Mouse (Mus musculus): ENCODE results near the gene Gpatch2.
A peak's percentile ranks its signal among the peaks of the same experiment; 100 is the strongest.

The Gpatch2 gene

GRCm38 (mm10) chr1:187250741-187251262, 35.5 kb downstream of the Gpatch2 start:
- no peak for DNase-seq

- DNase-seq, result no peak
Observed at GRCm38 (mm10) chr1:187258756-187259155, 43.4 kb downstream of the Gpatch2 start.

- no peak for DNase-seq
Observed at GRCm38 (mm10) chr1:187267601-187268000, 52.3 kb downstream of the Gpatch2 start.

GRCm38 (mm10) chr1:187270318-187271247, 55.3 kb downstream of the Gpatch2 start:
- DNase-seq, result peak; percentile 68

GRCm38 (mm10) chr1:187277324-187277723, 62.0 kb downstream of the Gpatch2 start:
- DNase-seq, result no peak

- no peak for DNase-seq
Observed at GRCm38 (mm10) chr1:187278472-187278871, 63.2 kb downstream of the Gpatch2 start.

GRCm38 (mm10) chr1:187279776-187280175, 64.5 kb downstream of the Gpatch2 start:
- no peak for DNase-seq

- DNase-seq, result no peak
Observed at GRCm38 (mm10) chr1:187282321-187282720, 67.0 kb downstream of the Gpatch2 start.

GRCm38 (mm10) chr1:187282804-187283203, 67.5 kb downstream of the Gpatch2 start:
- DNase-seq, result no peak

GRCm38 (mm10) chr1:187285735-187286134, 70.4 kb downstream of the Gpatch2 start:
- DNase-seq, result no peak

GRCm38 (mm10) chr1:187286411-187286810, 71.1 kb downstream of the Gpatch2 start:
- DNase-seq, result no peak

- no peak for DNase-seq
Observed at GRCm38 (mm10) chr1:187286924-187287323, 71.6 kb downstream of the Gpatch2 start.

- no peak for DNase-seq
Observed at GRCm38 (mm10) chr1:187290186-187290585, 74.9 kb downstream of the Gpatch2 start.

- no peak for DNase-seq
Observed at GRCm38 (mm10) chr1:187291480-187292394, 76.4 kb downstream of the Gpatch2 start.

GRCm38 (mm10) chr1:187292395-187292749, 77.1 kb downstream of the Gpatch2 start:
- no peak for DNase-seq

GRCm38 (mm10) chr1:187293233-187293632, 77.9 kb downstream of the Gpatch2 start:
- no peak for DNase-seq

GRCm38 (mm10) chr1:187294522-187294921, 79.2 kb downstream of the Gpatch2 start:
- no peak for DNase-seq

GRCm38 (mm10) chr1:187295038-187295559, 79.8 kb downstream of the Gpatch2 start:
- no peak for DNase-seq

GRCm38 (mm10) chr1:187295711-187296110, 80.4 kb downstream of the Gpatch2 start:
- DNase-seq, result no peak

- DNase-seq, result no peak
Observed at GRCm38 (mm10) chr1:187299236-187299635, 83.9 kb downstream of the Gpatch2 start.

GRCm38 (mm10) chr1:187300626-187301025, 85.3 kb downstream of the Gpatch2 start:
- peak; percentile 17 for DNase-seq

GRCm38 (mm10) chr1:187303221-187303620, 87.9 kb downstream of the Gpatch2 start:
- no peak for DNase-seq

GRCm38 (mm10) chr1:187307335-187307734, 92.0 kb downstream of the Gpatch2 start:
- no peak for DNase-seq
